Mouse (Mus musculus) gastrocnemius, adult 18-20 months (tissue): ENCODE results near the gene Zbtb34. TPM values are rescaled to one million over a fixed set of nuclear protein-coding genes. Genes with fewer than 3 reads are reported as not detected.

ENCODE experiments used
- DNase-seq: peaks from one replicate; pipeline ENCODE4 v3.0.0; 2021; ENCODE audit warnings: low spot score
- total RNA-seq, 2 experiments: library from RNA; stranded (reverse); gene quantifications; 2 replicates each; pipeline ENCODE4 v1.2.3; 2021

Zbtb34 gene
- total RNA-seq, 2 experiments from 2014 or later: 2.9 to 3.0 TPM

GRCm38 (mm10) chr2:33402638-33403037, 28.5 kb downstream of the Zbtb34 start:
- DNase-seq: no peak

- peak; percentile 65 for DNase-seq
Measured at GRCm38 (mm10) chr2:33402236-33402635, 28.9 kb downstream of the Zbtb34 start.

- no peak for DNase-seq
Measured at GRCm38 (mm10) chr2:33401217-33401616, 29.9 kb downstream of the Zbtb34 start.

- no peak for DNase-seq
Measured at GRCm38 (mm10) chr2:33400541-33400940, 30.6 kb downstream of the Zbtb34 start.

GRCm38 (mm10) chr2:33399091-33399490, 32.0 kb downstream of the Zbtb34 start:
- DNase-seq: no peak

GRCm38 (mm10) chr2:33397036-33397435, 34.1 kb downstream of the Zbtb34 start:
- no peak for DNase-seq

- DNase-seq: no peak
Measured at GRCm38 (mm10) chr2:33395053-33395452, 36.1 kb downstream of the Zbtb34 start.

GRCm38 (mm10) chr2:33393951-33394635, 37.0 kb downstream of the Zbtb34 start:
- DNase-seq: no peak

- no peak for DNase-seq
Measured at GRCm38 (mm10) chr2:33393021-33393420, 38.1 kb downstream of the Zbtb34 start.

GRCm38 (mm10) chr2:33371648-33372408, 59.3 kb downstream of the Zbtb34 start:
- DNase-seq: no peak

- peak; percentile 96 for DNase-seq
Measured at GRCm38 (mm10) chr2:33370777-33371647, 60.1 kb downstream of the Zbtb34 start, which contains the start of gene Ralgps1. Gene Ralgps1 (minus strand): TSS chr2:33371486.

- no peak for DNase-seq
Measured at GRCm38 (mm10) chr2:33370276-33370776, 60.8 kb downstream of the Zbtb34 start.

- no peak for DNase-seq
Measured at GRCm38 (mm10) chr2:33369453-33369852, 61.7 kb downstream of the Zbtb34 start.

GRCm38 (mm10) chr2:33368486-33368885, 62.6 kb downstream of the Zbtb34 start:
- DNase-seq: no peak

GRCm38 (mm10) chr2:33365703-33366471, 65.2 kb downstream of the Zbtb34 start:
- DNase-seq: peak; percentile 34

- DNase-seq: no peak
Measured at GRCm38 (mm10) chr2:33364656-33365055, 66.5 kb downstream of the Zbtb34 start.

- no peak for DNase-seq
Measured at GRCm38 (mm10) chr2:33363890-33364289, 67.2 kb downstream of the Zbtb34 start.

GRCm38 (mm10) chr2:33361139-33361716, 69.9 kb downstream of the Zbtb34 start:
- no peak for DNase-seq

GRCm38 (mm10) chr2:33360564-33360963, 70.6 kb downstream of the Zbtb34 start:
- no peak for DNase-seq

- DNase-seq: no peak
Measured at GRCm38 (mm10) chr2:33359184-33359583, 71.9 kb downstream of the Zbtb34 start.
